Mouse (Mus musculus) MEL (cell line): ENCODE data around the gene E130114P18Rik. TPM values are rescaled to one million over a fixed set of nuclear protein-coding genes. Genes with fewer than 3 reads are reported as not detected.

Experiments used
- DNase-seq: peaks from one replicate; pipeline ENCODE4 v3.0.0; 2011; ENCODE audit warnings: low read depth, low spot score
- H3K27ac ChIP-seq: 2 replicates; pipeline ENCODE4 v1.5.1; 2012; ENCODE audit warnings: low read depth, mild to moderate bottlenecking, control low read depth, low read length, moderate library complexity; ENCODE audit not compliant: control insufficient read depth
- H3K27me3 ChIP-seq, 2 experiments: fragments of 150-350 bp in 1 of 2; sonication (generic) in 1 of 2; 2 replicates each; pipeline ENCODE4 v1.6.1; 2012; ENCODE audit warnings: low read length in 2 of 2, mild to moderate bottlenecking in 2 of 2, improper control_type of control experiment in 1 of 2, moderate library complexity in 1 of 2; ENCODE audit not compliant: insufficient read depth in 2 of 2, control insufficient read depth in 1 of 2
- H3K36me3 ChIP-seq, 2 experiments: 2 replicates each; pipeline ENCODE4 v1.6.1; 2012 to 2014; ENCODE audit warnings: low read length in 2 of 2, improper control_type of control experiment in 1 of 2, inconsistent platforms in 1 of 2, mild to moderate bottlenecking in 1 of 2; ENCODE audit not compliant: insufficient read depth in 2 of 2, control insufficient read depth in 1 of 2
- H3K4me1 ChIP-seq, 2 experiments: fragments of 150-350 bp in 1 of 2; sonication (generic) in 1 of 2; 2 replicates each; pipeline ENCODE4 v1.6.1; 2012; ENCODE audit warnings: low read length in 2 of 2, improper control_type of control experiment in 1 of 2, mild to moderate bottlenecking in 1 of 2; ENCODE audit not compliant: insufficient read depth in 2 of 2, control insufficient read depth in 1 of 2
- H3K4me3 ChIP-seq, 2 experiments: fragments of 150-350 bp in 1 of 2; sonication (generic) in 1 of 2; 2 replicates each; pipeline ENCODE4 v1.5.1; 2012; ENCODE audit warnings: low read depth in 2 of 2, low read length in 2 of 2, mild to moderate bottlenecking in 2 of 2, moderate library complexity in 2 of 2, control low read depth in 1 of 2, improper control_type of control experiment in 1 of 2; ENCODE audit not compliant: control insufficient read depth in 1 of 2, insufficient read depth in 1 of 2
- H3K79me2 ChIP-seq: 2 replicates; pipeline ENCODE4 v1.6.1; 2012; ENCODE audit warnings: mild to moderate bottlenecking, low read length, moderate library complexity; ENCODE audit not compliant: control insufficient read depth, poor library complexity, insufficient read depth
- H3K9ac ChIP-seq: 2 replicates; pipeline ENCODE4 v1.6.1; 2012; ENCODE audit warnings: low read depth, mild to moderate bottlenecking, control low read depth, low read length, moderate library complexity; ENCODE audit not compliant: control insufficient read depth, poor library complexity, severe bottlenecking
- H3K9me3 ChIP-seq: fragments of 150-350 bp; sonication (generic); replicated peaks from 2 replicates; pipeline ENCODE4 v1.6.1; 2012; ENCODE audit warnings: mild to moderate bottlenecking, low read length, improper control_type of control experiment, moderate library complexity; ENCODE audit not compliant: insufficient read depth
- CHD2 ChIP-seq: IDR thresholded peaks from 2 replicates; pipeline ENCODE4 v1.6.1; 2011; ENCODE audit warnings: low read length, improper control_type of control experiment
- CTCF ChIP-seq, 3 experiments: IDR thresholded peaks in 2 of 3; conservative IDR thresholded peaks in 1 of 3; 2 replicates each; pipeline ENCODE4 v1.5.1; 2011 to 2012; ENCODE audit warnings: low read length in 3 of 3, low read depth in 2 of 3, mild to moderate bottlenecking in 2 of 3, improper control_type of control experiment in 1 of 3, inconsistent platforms in 1 of 3, mixed read lengths in 1 of 3, moderate library complexity in 1 of 3; ENCODE audit not compliant: control insufficient read depth in 1 of 3, insufficient read depth in 1 of 3, poor library complexity in 1 of 3, severe bottlenecking in 1 of 3
- ELF1 ChIP-seq: IDR thresholded peaks from 2 replicates; pipeline ENCODE4 v1.6.1; 2014; ENCODE audit warnings: low read depth, mild to moderate bottlenecking, inconsistent platforms, low read length, improper control_type of control experiment, moderate library complexity
- EP300 ChIP-seq, 2 experiments: IDR thresholded peaks; 2 replicates each; pipeline ENCODE4 v1.6.1; 2011; ENCODE audit warnings: improper control_type of control experiment in 2 of 2, low read length in 2 of 2, low read depth in 1 of 2, mild to moderate bottlenecking in 1 of 2
- ETS1 ChIP-seq: IDR thresholded peaks from 2 replicates; pipeline ENCODE4 v1.6.1; 2012; ENCODE audit warnings: low read depth, mild to moderate bottlenecking, inconsistent platforms, low read length, improper control_type of control experiment, moderate library complexity
- GABPA ChIP-seq: IDR thresholded peaks from 2 replicates; pipeline ENCODE4 v1.6.1; 2012; ENCODE audit warnings: low read depth, mild to moderate bottlenecking, inconsistent platforms, low read length, improper control_type of control experiment, moderate library complexity
- JUND ChIP-seq: IDR thresholded peaks from 2 replicates; pipeline ENCODE4 v1.6.1; 2011; ENCODE audit warnings: low read depth, mild to moderate bottlenecking, improper control_type of control experiment, low read length
- MAX ChIP-seq: IDR thresholded peaks from 2 replicates; pipeline ENCODE4 v1.6.1; 2011; ENCODE audit warnings: low read length, improper control_type of control experiment
- MAZ ChIP-seq: IDR thresholded peaks from 2 replicates; pipeline ENCODE4 v1.6.1; 2012; ENCODE audit warnings: low read depth, mild to moderate bottlenecking, inconsistent platforms, low read length, improper control_type of control experiment
- MXI1 ChIP-seq: IDR thresholded peaks from 2 replicates; pipeline ENCODE4 v1.6.1; 2011; ENCODE audit warnings: mild to moderate bottlenecking, low read depth, low read length, improper control_type of control experiment
- MYC ChIP-seq: IDR thresholded peaks from 2 replicates; pipeline ENCODE4 v1.6.1; 2011; ENCODE audit warnings: low read depth, mild to moderate bottlenecking, low read length, improper control_type of control experiment, moderate library complexity
- NRF1 ChIP-seq: IDR thresholded peaks from 2 replicates; pipeline ENCODE4 v1.6.1; 2014; ENCODE audit warnings: low read depth, mild to moderate bottlenecking, inconsistent platforms, low read length, improper control_type of control experiment, moderate library complexity; ENCODE audit not compliant: poor library complexity, insufficient read depth, severe bottlenecking
- POLR2AphosphoS2 ChIP-seq: IDR thresholded peaks from 2 replicates; pipeline ENCODE4 v1.6.1; 2011; ENCODE audit warnings: low read length, improper control_type of control experiment
- RAD21 ChIP-seq: IDR thresholded peaks from 2 replicates; pipeline ENCODE4 v1.6.1; 2011; ENCODE audit warnings: mild to moderate bottlenecking, low read depth, low read length, improper control_type of control experiment
- SMC3 ChIP-seq: IDR thresholded peaks from 2 replicates; pipeline ENCODE4 v1.6.1; 2011; ENCODE audit warnings: low read depth, low read length, improper control_type of control experiment
- TAL1 ChIP-seq: IDR thresholded peaks from 2 replicates; pipeline ENCODE4 v1.6.1; 2012; ENCODE audit warnings: mild to moderate bottlenecking, inconsistent platforms, low read length, moderate library complexity, mixed read lengths
- UBTF ChIP-seq: IDR thresholded peaks from 2 replicates; pipeline ENCODE4 v1.6.1; 2012; ENCODE audit warnings: low read depth, mild to moderate bottlenecking, inconsistent platforms, low read length, improper control_type of control experiment, moderate library complexity, borderline replicate concordance; ENCODE audit not compliant: insufficient read depth
- USF1 ChIP-seq: IDR thresholded peaks from 2 replicates; pipeline ENCODE4 v1.6.1; 2014; ENCODE audit warnings: low read depth, mild to moderate bottlenecking, inconsistent platforms, low read length, improper control_type of control experiment, moderate library complexity
- USF2 ChIP-seq, 2 experiments: IDR thresholded peaks; 2 replicates each; pipeline ENCODE4 v1.6.1; 2011 to 2012; ENCODE audit warnings: improper control_type of control experiment in 2 of 2, low read length in 2 of 2, borderline replicate concordance in 1 of 2, inconsistent platforms in 1 of 2, low read depth in 1 of 2, mild to moderate bottlenecking in 1 of 2; ENCODE audit not compliant: insufficient read depth in 1 of 2
- ZC3H11A ChIP-seq: IDR thresholded peaks from 2 replicates; pipeline ENCODE4 v1.6.1; 2012; ENCODE audit warnings: low read depth, mild to moderate bottlenecking, inconsistent platforms, low read length, improper control_type of control experiment
- ZMIZ1 ChIP-seq: IDR thresholded peaks from 2 replicates; pipeline ENCODE4 v1.6.1; 2012; ENCODE audit warnings: low read depth, mild to moderate bottlenecking, inconsistent platforms, low read length, improper control_type of control experiment, moderate library complexity
- polyA plus RNA-seq, 2 experiments: library from polyadenylated mRNA; stranded (reverse) in 1 of 2; unstranded in 1 of 2; fragments of >175 nt in 1 of 2; fragments of >200 nt in 1 of 2; gene quantifications; 2 replicates each; pipeline versions ENCODE4 v1.2.1 to v1.2.4; 2012; ENCODE audit warnings: low replicate concordance in 2 of 2, low read depth in 1 of 2; ENCODE audit not compliant: insufficient read length in 2 of 2, insufficient read depth in 1 of 2, missing spikeins in 1 of 2
- total RNA-seq: library from RNA; depleted of rRNA; stranded (reverse); fragments of 300-350 nt; gene quantifications from 2 replicates; pipeline ENCODE4 v1.2.3, GENCODE M21; 2012

E130114P18Rik gene
- total and polyA plus RNA-seq, 3 experiments = not detected

DNA sequence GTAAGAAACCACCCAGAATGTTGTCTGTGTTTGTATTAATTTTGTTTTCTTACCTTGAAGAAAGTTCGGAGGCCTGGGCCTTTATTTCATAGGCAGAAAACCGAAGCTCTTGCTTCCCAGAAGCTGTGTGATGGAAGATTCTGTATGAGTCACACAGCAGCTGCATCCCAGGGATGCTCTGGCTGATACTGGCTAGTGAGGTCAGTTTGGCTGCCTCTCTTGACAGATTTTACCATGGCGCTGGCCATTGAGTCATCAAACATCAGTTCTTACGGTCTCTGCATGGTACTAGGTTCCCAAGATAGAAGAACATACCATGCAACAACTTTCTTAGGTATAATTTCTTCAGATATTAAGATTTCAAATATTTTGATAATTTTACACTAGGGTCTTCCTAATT is 17.0 kb upstream of the E130114P18Rik start:
- TF ChIP-seq EP300 (IDR thresholded peaks at IDR 0.05; ENCODE audit: low read depth in 1 of 2, low read length in 2 of 2) (no peak), ZC3H11A (no peak), MAZ (no peak), MXI1 (no peak), USF2 (IDR thresholded peaks at IDR 0.05; ENCODE audit: borderline replicate concordance in 1 of 2, insufficient read depth in 1 of 2, low read depth in 1 of 2, low read length in 2 of 2) (no peak), GABPA (no peak), CTCF (IDR thresholded peaks at IDR 0.05 in 2 of 3, conservative IDR thresholded peaks at IDR 0.05 in 1 of 3; ENCODE audit: control insufficient read depth in 1 of 3, insufficient read depth in 1 of 3, low read depth in 2 of 3, low read length in 3 of 3, poor library complexity in 1 of 3, severe bottlenecking in 1 of 3) (no peak), UBTF (no peak), MYC (no peak), ETS1 (no peak), USF1 (no peak), MAX (no peak), POLR2AphosphoS2 (no peak), JUND (no peak), ELF1 (no peak), TAL1 (no peak)
- TF ChIP-seq, all 39 proteins: peak for 0
- no peak for DNase-seq
- H3K27me3 ChIP-seq = no peaks in the 10 kb centered on the region
- peaks cover 28 to 47% of the 10 kb centered on the region in 2 experiments for H3K36me3 ChIP-seq
- no peak overlapping the region for H3K4me3 ChIP-seq
- H3K9ac ChIP-seq = no peak overlapping the region
- H3K27ac ChIP-seq = no peak overlapping the region
- H3K4me1 ChIP-seq = peaks cover 3% of the 10 kb centered on the region in 2 experiments
- peaks cover 66% of the 10 kb centered on the region for H3K79me2 ChIP-seq
- H3K9me3 ChIP-seq = no peaks in the 10 kb centered on the region

DNA sequence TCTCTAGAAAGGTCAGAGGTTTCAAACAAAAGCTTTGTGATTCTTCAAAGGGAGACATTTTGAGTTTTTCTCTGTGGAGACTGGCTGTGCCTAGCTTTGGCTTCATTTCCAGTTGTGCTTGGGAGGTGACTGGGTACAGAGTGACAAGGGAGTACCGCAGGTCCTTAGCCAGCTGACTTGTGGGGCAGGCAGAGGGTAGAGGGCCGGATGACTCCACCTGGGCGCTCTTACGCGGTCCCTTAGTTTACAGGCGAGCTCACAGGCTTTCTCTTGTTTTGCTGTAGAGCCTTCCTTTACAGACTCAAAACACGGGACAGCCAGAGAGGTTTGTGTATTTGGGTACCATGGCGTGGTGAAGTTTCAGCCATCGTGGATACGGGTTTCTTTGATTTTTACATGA is 16.1 kb upstream of the E130114P18Rik start:
- no peak overlapping the region for H3K4me3 ChIP-seq
- peaks cover 69% of the 10 kb centered on the region for H3K79me2 ChIP-seq
- H3K27ac ChIP-seq = no peak overlapping the region
- H3K9ac ChIP-seq = no peak overlapping the region
- no peak for DNase-seq
- peaks cover 3 to 7% of the 10 kb centered on the region in 2 experiments; a peak in 3 of 4 replicates for H3K4me1 ChIP-seq
- H3K27me3 ChIP-seq = no peaks in the 10 kb centered on the region
- peaks cover 29 to 46% of the 10 kb centered on the region in 2 experiments for H3K36me3 ChIP-seq
- no peaks in the 10 kb centered on the region for H3K9me3 ChIP-seq
- TF ChIP-seq TAL1 (no peak), ZMIZ1 (no peak), UBTF (no peak), USF1 (no peak), RAD21 (no peak), MAZ (no peak), SMC3 (no peak), NRF1 (no peak), ETS1 (no peak), CHD2 (no peak)
